In the genomic region with DNA sequence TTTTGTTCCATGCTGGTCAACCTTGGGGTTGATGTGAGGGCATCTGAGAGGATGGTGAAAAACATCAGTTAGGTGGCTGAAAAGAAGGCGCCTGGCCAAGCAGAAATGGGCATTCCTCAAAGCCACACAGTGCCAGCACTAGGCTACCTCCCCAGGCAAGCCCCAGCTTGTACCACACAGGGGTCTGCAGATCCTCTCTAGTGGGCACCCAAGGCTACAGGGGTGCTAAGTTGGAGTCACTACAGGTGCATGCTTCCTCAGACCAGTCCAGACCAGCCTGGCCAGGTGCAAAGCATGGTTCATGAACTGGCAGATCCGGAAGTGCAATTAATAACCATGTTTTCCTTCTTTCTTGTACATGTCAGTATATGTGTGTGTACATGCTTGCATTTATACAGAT, we compare ENCODE assay signal across 17 mouse cellular contexts.
"Had no signal": no experiment of that assay in that cellular context is flagged by ENCODE, and none has a peak within 500 bp of the region (broad histone marks: within the 10 kb centered on the region; RNA-seq: fewer than 3 reads in every experiment).

No protein-coding gene starts in this region.

- H3K27ac ChIP-seq: lung, embryonic 15.5 days; macrophage; midbrain, embryonic 13.5 days; midbrain, embryonic 15.5 days; neural tube, embryonic 12.5 days; stomach, embryonic 15.5 days; stomach, postnatal 0 days had no signal

- H3K9me3 ChIP-seq: lung, embryonic 15.5 days; midbrain, embryonic 13.5 days; midbrain, embryonic 15.5 days; neural tube, embryonic 12.5 days; stomach, embryonic 15.5 days had no signal

- H3K36me3 ChIP-seq: lung, embryonic 15.5 days; midbrain, embryonic 13.5 days; midbrain, embryonic 15.5 days; neural tube, embryonic 12.5 days; stomach, embryonic 15.5 days had no signal

- H3K4me2 ChIP-seq: lung, embryonic 15.5 days; midbrain, embryonic 11.5 days; midbrain, embryonic 13.5 days; midbrain, embryonic 15.5 days; neural tube, embryonic 12.5 days; stomach, embryonic 15.5 days had no signal

- H3K4me1 ChIP-seq: lung, embryonic 15.5 days; megakaryocyte, embryonic 14.5 days; midbrain, embryonic 13.5 days; neural tube, embryonic 12.5 days; stomach, embryonic 15.5 days had no signal

- DNase-seq: lung, adult 2 months; lung, postnatal 14 days; lung, postnatal 36 days; right cerebral cortex, postnatal 14 days; thymus, adult 2 months; thymus, postnatal 25 days; thymus, postnatal 4 days had no signal

- H3K27me3 ChIP-seq: lung, embryonic 15.5 days; megakaryocyte, embryonic 14.5 days; midbrain, embryonic 13.5 days; midbrain, embryonic 15.5 days; neural tube, embryonic 12.5 days; stomach, embryonic 15.5 days had no signal

- H3K9ac ChIP-seq: lung, embryonic 15.5 days; midbrain, embryonic 13.5 days; midbrain, embryonic 15.5 days; neural tube, embryonic 12.5 days; stomach, embryonic 15.5 days had no signal

- H3K4me3 ChIP-seq: lung, embryonic 15.5 days; megakaryocyte, embryonic 14.5 days; midbrain, embryonic 13.5 days; midbrain, embryonic 15.5 days; neural tube, embryonic 12.5 days; stomach, embryonic 15.5 days had no signal

- ATAC-seq: lung, postnatal 0 days; midbrain, embryonic 13.5 days; midbrain, embryonic 15.5 days had no signal
